Mouse (Mus musculus) lung, embryonic 15.5 days (tissue): ENCODE measurements at regions not wholly inside any gene's neighbourhood (a gene's known extent, or its start where the extent isn't known, plus 50 kb on each side); places are given as distances from the start of the nearest gene placed in this dataset.

Source experiments
- ATAC-seq: fragments of 200-750 bp; cut with Nextera tagmentation; 2 replicates; pipeline ENCODE4 v1.8.0; 2017; ENCODE audit warnings: moderate number of reproducible peaks, borderline replicate concordance; ENCODE audit not compliant: low FRiP score, low TSS enrichment; ENCODE audit errors: extremely low read depth
- H3K27ac ChIP-seq: fragments of 300-500 bp; sonication (generic); 2 replicates; pipeline ENCODE4 v1.5.1; 2015; ENCODE audit warnings: moderate library complexity, mild to moderate bottlenecking, inconsistent platforms
- H3K27me3 ChIP-seq: fragments of 300-500 bp; sonication (generic); 2 replicates; pipeline ENCODE4 v1.6.1; 2015; ENCODE audit warnings: inconsistent platforms
- H3K36me3 ChIP-seq: fragments of 300-500 bp; sonication (generic); 2 replicates; pipeline ENCODE4 v1.6.1; 2015; ENCODE audit warnings: inconsistent platforms
- H3K4me1 ChIP-seq: fragments of 300-500 bp; sonication (generic); 2 replicates; pipeline ENCODE4 v1.6.1; 2015; ENCODE audit warnings: inconsistent platforms
- H3K4me2 ChIP-seq: fragments of 300-500 bp; sonication (generic); 2 replicates; pipeline ENCODE4 v1.6.1; 2015; ENCODE audit warnings: inconsistent platforms, mild to moderate bottlenecking, moderate library complexity
- H3K4me3 ChIP-seq: fragments of 300-500 bp; sonication (generic); 2 replicates; pipeline ENCODE4 v1.5.1; 2015; ENCODE audit warnings: mild to moderate bottlenecking, inconsistent platforms
- H3K9ac ChIP-seq: fragments of 300-500 bp; sonication (generic); 2 replicates; pipeline ENCODE4 v1.6.1; 2015; ENCODE audit warnings: inconsistent platforms
- H3K9me3 ChIP-seq: fragments of 300-500 bp; sonication (generic); 2 replicates; pipeline ENCODE4 v1.6.1; 2016; ENCODE audit warnings: inconsistent platforms
- WGBS: fragments of 180-500 bp; shearing (Covaris S2); methylation state at CpG from one replicate; pipeline ENCODE4 v1.1.7; 2015; 5-methylcytosine and 5-hydroxymethylcytosine counted together

- no peak overlapping the region for H3K4me2 ChIP-seq
- peak; percentile 55; the same call in 1 of the 2 replicates for ATAC-seq
- no peak overlapping the region for H3K4me3 ChIP-seq
- no peak overlapping the region for H3K9ac ChIP-seq
- 55% methylated on average over 4 of the region's 4 CpGs for WGBS
- no peaks in the 10 kb centered on the region for H3K36me3 ChIP-seq
- 0 out of 2 replicates have a peak, but pooled peaks cover 8% of the 10 kb centered on the region for H3K4me1 ChIP-seq
- H3K27me3 ChIP-seq, result no peaks in the 10 kb centered on the region
- 0 out of 2 replicates have a peak overlapping the region, but pooled peaks have one; percentile 27 for H3K27ac ChIP-seq
- H3K9me3 ChIP-seq, result no peaks in the 10 kb centered on the region
Measured at GRCm38 (mm10) chr1:182690323-182690722, 58.7 kb downstream of the Ccdc185 start.

GRCm38 (mm10) chr1:182689741-182690140 is 59.2 kb downstream of the Ccdc185 start:
- no peaks in the 10 kb centered on the region for H3K9me3 ChIP-seq
- no peaks in the 10 kb centered on the region for H3K36me3 ChIP-seq
- 0 out of 2 replicates have a peak, but pooled peaks cover 8% of the 10 kb centered on the region for H3K4me1 ChIP-seq
- no peak for ATAC-seq
- no peak overlapping the region for H3K4me3 ChIP-seq
- H3K27ac ChIP-seq, result peak overlapping the region; percentile 25
- 39% methylated on average over 6 of the region's 6 CpGs for WGBS
- no peak overlapping the region for H3K9ac ChIP-seq
- H3K4me2 ChIP-seq, result no peak overlapping the region
- H3K27me3 ChIP-seq, result no peaks in the 10 kb centered on the region

- 54% methylated on average over 5 of the region's 5 CpGs for WGBS
- no peak overlapping the region for H3K4me3 ChIP-seq
- no peaks in the 10 kb centered on the region for H3K27me3 ChIP-seq
- no peak overlapping the region for H3K27ac ChIP-seq
- H3K36me3 ChIP-seq, result no peaks in the 10 kb centered on the region
- no peak overlapping the region for H3K9ac ChIP-seq
- no peak for ATAC-seq
- H3K4me2 ChIP-seq, result no peak overlapping the region
- peaks cover 24% of the 10 kb centered on the region for H3K4me1 ChIP-seq
- no peaks in the 10 kb centered on the region for H3K9me3 ChIP-seq
Measured at GRCm38 (mm10) chr1:182687146-182687545, 61.8 kb downstream of the Ccdc185 start.

GRCm38 (mm10) chr1:182686231-182686630 is 62.7 kb downstream of the Ccdc185 start:
- no peak for ATAC-seq
- no peaks in the 10 kb centered on the region for H3K9me3 ChIP-seq
- no peak overlapping the region for H3K4me3 ChIP-seq
- H3K27ac ChIP-seq, result no peak overlapping the region
- WGBS, result 34% methylated on average over 5 of the region's 5 CpGs
- H3K27me3 ChIP-seq, result no peaks in the 10 kb centered on the region
- H3K36me3 ChIP-seq, result no peaks in the 10 kb centered on the region
- peaks cover 24% of the 10 kb centered on the region for H3K4me1 ChIP-seq
- H3K9ac ChIP-seq, result no peak overlapping the region
- no peak overlapping the region for H3K4me2 ChIP-seq

- 28% methylated on average over 14 of the region's 14 CpGs for WGBS
- no peaks in the 10 kb centered on the region for H3K9me3 ChIP-seq
- H3K4me1 ChIP-seq, result peaks cover 24% of the 10 kb centered on the region
- H3K36me3 ChIP-seq, result no peaks in the 10 kb centered on the region
- H3K4me2 ChIP-seq, result peak overlapping the region; percentile 22; the same call in 1 of the 2 replicates
- ATAC-seq, result peak; percentile 86
- H3K27ac ChIP-seq, result no peak overlapping the region
- no peak overlapping the region for H3K4me3 ChIP-seq
- H3K27me3 ChIP-seq, result peaks cover 5% of the 10 kb centered on the region; the same call in 1 of the 2 replicates
- no peak overlapping the region for H3K9ac ChIP-seq
Measured at GRCm38 (mm10) chr1:182682591-182683252, 66.3 kb downstream of the Ccdc185 start.
